Mouse (Mus musculus) kidney, adult 2 months (tissue): Measurements from ENCODE around the gene Mex3b. TPM values are rescaled to one million over a fixed set of nuclear protein-coding genes. Genes with fewer than 3 reads are reported as not detected.

ENCODE experiments used
- DNase-seq: peaks from one replicate; pipeline ENCODE4 v3.0.0; 2021
- H3K27ac ChIP-seq: fragments of 200-500 bp; 2 replicates; pipeline ENCODE4 v1.5.1; 2012; ENCODE audit warnings: low read depth, low read length, control low read depth, inconsistent platforms; ENCODE audit not compliant: insufficient read depth
- H3K27me3 ChIP-seq: fragments of 200-500 bp; replicated peaks from 2 replicates; pipeline ENCODE4 v1.6.1; 2012; ENCODE audit warnings: mild to moderate bottlenecking, moderate library complexity, low read length, inconsistent platforms; ENCODE audit not compliant: control insufficient read depth, insufficient read depth
- H3K36me3 ChIP-seq: fragments of 200-500 bp; 2 replicates; pipeline ENCODE4 v1.6.1; 2012; ENCODE audit warnings: mild to moderate bottlenecking, moderate library complexity, low read length, inconsistent platforms; ENCODE audit not compliant: control insufficient read depth, insufficient read depth
- H3K4me1 ChIP-seq: fragments of 200-500 bp; 2 replicates; pipeline ENCODE4 v1.6.1; 2011; ENCODE audit warnings: low read length; ENCODE audit not compliant: control insufficient read depth, insufficient read depth
- H3K4me3 ChIP-seq: fragments of 200-500 bp; 2 replicates; pipeline ENCODE4 v1.5.1; 2011; ENCODE audit warnings: mild to moderate bottlenecking, low read depth, low read length, control low read depth; ENCODE audit not compliant: insufficient read depth
- CTCF ChIP-seq: fragments of 200-500 bp; conservative IDR thresholded peaks from 2 replicates; pipeline ENCODE4 v1.5.1; 2011; ENCODE audit warnings: low read depth, mild to moderate bottlenecking, control low read depth, low read length, moderate library complexity, mixed read lengths; ENCODE audit not compliant: insufficient read depth, insufficient read length
- POLR2A ChIP-seq: fragments of 200-500 bp; IDR thresholded peaks from one replicate; pipeline ENCODE4 v1.6.1; 2011; ENCODE audit warnings: low read depth, low read length, control low read depth
- WGBS: fragments of 180-500 bp; shearing (Covaris S2); methylation state at CpG from one replicate; pipeline ENCODE4 v1.1.7; 2018; 5-methylcytosine and 5-hydroxymethylcytosine counted together
- polyA plus RNA-seq: library from polyadenylated mRNA; depleted of rRNA; stranded (reverse); fragments of >200 nt; gene quantifications from 2 replicates; pipeline ENCODE4 v1.2.3, GENCODE M21; 2012

Mex3b gene
- polyA plus RNA-seq, 1 experiment = 3.7 TPM

GRCm38 (mm10) chr7:82866486-82867270, 455 bp upstream of the Mex3b start:
- DNase-seq = peak; percentile 96
- H3K4me3 ChIP-seq = peak overlapping the region; percentile 81
- WGBS = under 1% methylated on average over 65 of the region's 68 CpGs
- H3K36me3 ChIP-seq = no peaks in the 10 kb centered on the region
- 0 out of 2 replicates have a peak, but pooled peaks cover 3% of the 10 kb centered on the region for H3K4me1 ChIP-seq
- no peaks in the 10 kb centered on the region for H3K27me3 ChIP-seq
- peak overlapping the region; percentile 94 for H3K27ac ChIP-seq
- TF ChIP-seq POLR2A (no peak), CTCF (no peak)

- no peak overlapping the region for H3K27ac ChIP-seq
- no peaks in the 10 kb centered on the region for H3K27me3 ChIP-seq
- TF ChIP-seq CTCF (no peak), POLR2A (no peak)
- H3K4me3 ChIP-seq = peak overlapping the region; percentile 81
- 11% methylated on average over 56 of the region's 56 CpGs for WGBS
- no peaks in the 10 kb centered on the region for H3K36me3 ChIP-seq
- H3K4me1 ChIP-seq = 0 out of 2 replicates have a peak, but pooled peaks cover 3% of the 10 kb centered on the region
- DNase-seq = peak; percentile 21
These were observed 1.4 kb downstream of the Mex3b start for GRCm38 (mm10) chr7:82868309-82869230.

DNA sequence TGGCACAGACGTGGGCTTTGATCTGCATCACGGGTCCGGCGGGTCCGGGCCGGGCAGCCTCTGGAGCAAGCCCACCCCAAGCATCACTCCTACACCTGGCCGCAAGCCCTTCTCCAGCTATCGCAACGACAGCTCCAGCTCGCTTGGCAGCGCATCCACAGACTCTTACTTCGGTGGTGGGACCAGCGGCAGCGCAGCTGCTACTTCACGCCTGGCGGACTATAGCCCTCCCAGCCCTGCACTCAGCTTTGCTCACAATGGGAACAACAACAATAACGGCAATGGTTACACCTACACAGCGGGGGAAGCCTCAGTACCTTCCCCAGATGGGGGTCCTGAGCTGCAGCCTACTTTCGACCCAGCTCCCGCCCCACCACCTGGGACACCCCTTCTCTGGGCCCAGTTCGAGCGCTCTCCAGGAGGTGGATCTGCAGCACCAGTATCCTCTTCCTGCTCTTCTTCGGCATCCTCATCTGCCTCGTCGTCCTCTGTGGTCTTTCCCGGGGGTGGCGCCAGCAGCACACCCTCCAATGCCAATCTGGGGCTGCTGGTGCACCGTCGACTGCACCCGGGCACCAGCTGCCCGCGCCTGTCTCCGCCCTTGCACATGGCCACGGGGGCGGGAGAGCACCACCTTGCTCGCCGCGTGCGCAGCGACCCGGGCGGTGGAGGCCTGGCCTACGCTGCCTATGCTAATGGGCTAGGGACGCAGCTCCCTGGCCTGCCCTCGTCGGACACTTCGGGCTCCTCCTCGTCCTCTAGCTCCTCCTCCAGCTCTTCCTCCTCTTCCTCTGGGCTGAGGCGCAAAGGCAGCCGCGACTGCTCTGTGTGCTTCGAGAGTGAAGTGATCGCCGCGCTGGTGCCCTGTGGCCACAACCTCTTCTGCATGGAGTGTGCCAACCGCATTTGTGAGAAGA, 2.4 kb downstream of the Mex3b start:
- peak; percentile 86 for DNase-seq
- Histone ChIP-seq H3K4me3 (peak overlapping the region; percentile 81), H3K4me1 (0 out of 2 replicates have a peak, but pooled peaks cover 3% of the 10 kb centered on the region), H3K27ac (no peak overlapping the region), H3K36me3 (no peaks in the 10 kb centered on the region), H3K27me3 (no peaks in the 10 kb centered on the region)
- 35% methylated on average over 56 of the region's 56 CpGs for WGBS
- TF ChIP-seq CTCF (no peak), POLR2A (no peak)

GRCm38 (mm10) chr7:82870148-82870513, 3.0 kb downstream of the Mex3b start:
- DNase-seq = no peak
- Histone ChIP-seq H3K27ac (no peak overlapping the region), H3K27me3 (no peaks in the 10 kb centered on the region), H3K4me1 (0 out of 2 replicates have a peak, but pooled peaks cover under 1% of the 10 kb centered on the region), H3K4me3 (peak overlapping the region; percentile 39), H3K36me3 (no peaks in the 10 kb centered on the region)
- no peak for TF ChIP-seq POLR2A
- TF ChIP-seq CTCF = no peak
- 51% methylated on average over 18 of the region's 18 CpGs for WGBS

GRCm38 (mm10) chr7:82876551-82876950, 9.4 kb downstream of the Mex3b start:
- Histone ChIP-seq H3K36me3 (no peaks in the 10 kb centered on the region), H3K27ac (no peak overlapping the region), H3K27me3 (no peaks in the 10 kb centered on the region), H3K4me3 (no peak overlapping the region), H3K4me1 (no peaks in the 10 kb centered on the region)
- TF ChIP-seq POLR2A = no peak
- no peak for TF ChIP-seq CTCF
- DNase-seq = peak; percentile 10
- 52% methylated on average over 5 of the region's 5 CpGs for WGBS

- DNase-seq = no peak
- WGBS = 93% methylated on average over 5 of the region's 5 CpGs
- Histone ChIP-seq H3K4me1 (no peaks in the 10 kb centered on the region), H3K27ac (no peak overlapping the region), H3K4me3 (no peak overlapping the region), H3K36me3 (no peaks in the 10 kb centered on the region), H3K27me3 (no peaks in the 10 kb centered on the region)
- no peak for TF ChIP-seq CTCF
- no peak for TF ChIP-seq POLR2A
These were observed 12.9 kb downstream of the Mex3b start for GRCm38 (mm10) chr7:82880016-82880415.
